13 mouse cellular contexts compared by ENCODE assay signal in the genomic region with DNA sequence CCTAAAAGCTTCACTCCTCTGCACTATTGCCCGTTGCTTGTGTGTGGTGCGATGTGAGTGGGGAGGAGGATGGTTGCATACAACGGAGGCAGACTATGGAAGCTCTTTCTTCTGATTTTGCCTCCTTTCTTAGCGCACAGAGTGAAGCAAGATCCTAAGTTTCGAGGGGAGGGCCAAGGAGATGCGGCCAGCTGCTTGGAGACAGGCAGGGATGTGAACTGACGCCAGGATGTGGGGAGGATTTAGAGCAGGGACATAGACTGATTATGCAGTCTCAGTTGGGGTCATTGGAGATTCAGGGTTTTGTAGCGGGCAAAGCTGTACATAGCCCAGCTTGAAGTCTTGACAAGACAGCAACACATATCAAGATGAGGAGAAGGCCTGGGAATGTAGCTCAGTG.
"Had no signal": no experiment of that assay in that cellular context is flagged by ENCODE, and none has a peak within 500 bp of the region (broad histone marks: within the 10 kb centered on the region; RNA-seq: fewer than 3 reads in every experiment).

No protein-coding gene starts in this region.

- H3K9ac ChIP-seq: intestine, embryonic 15.5 days; limb, embryonic 12.5 days; lung, embryonic 15.5 days; midbrain, embryonic 15.5 days; neural tube, embryonic 12.5 days had no signal

- DNase-seq: kidney, adult 18-20 months; kidney, postnatal 36 days; liver; thymus, adult 2 months; thymus, postnatal 25 days had no signal

- H3K4me3 ChIP-seq: intestine, embryonic 15.5 days; layer of hippocampus, adult 2 months; limb, embryonic 12.5 days; lung, embryonic 15.5 days; midbrain, embryonic 15.5 days; neural tube, embryonic 12.5 days had no signal

- H3K4me2 ChIP-seq: intestine, embryonic 15.5 days; limb, embryonic 12.5 days; lung, embryonic 15.5 days; midbrain, embryonic 11.5 days; midbrain, embryonic 15.5 days; neural tube, embryonic 12.5 days had no signal

- ATAC-seq: intestine, embryonic 15.5 days; midbrain, embryonic 15.5 days had no signal

- H3K27me3 ChIP-seq: intestine, embryonic 15.5 days; limb, embryonic 12.5 days; lung, embryonic 15.5 days; midbrain, embryonic 15.5 days; neural tube, embryonic 12.5 days had no signal

- H3K27ac ChIP-seq: intestine, embryonic 15.5 days; layer of hippocampus, adult 2 months; limb, embryonic 12.5 days; lung, embryonic 15.5 days; midbrain, embryonic 15.5 days; neural tube, embryonic 12.5 days; stomach, postnatal 0 days had no signal

- H3K9me3 ChIP-seq: intestine, embryonic 15.5 days; limb, embryonic 12.5 days; lung, embryonic 15.5 days; midbrain, embryonic 15.5 days; neural tube, embryonic 12.5 days had no signal

- H3K36me3 ChIP-seq: intestine, embryonic 15.5 days; limb, embryonic 12.5 days; lung, embryonic 15.5 days; midbrain, embryonic 15.5 days; neural tube, embryonic 12.5 days had no signal
